Mouse (Mus musculus) cortical plate, adult 2 months (tissue): ENCODE measurements around the gene Def6.

Experiments
- CTCF ChIP-seq: fragments of 200-500 bp; IDR thresholded peaks from 2 replicates; pipeline ENCODE4 v1.5.1; 2011; ENCODE audit warnings: mild to moderate bottlenecking, control low read depth, low read length; ENCODE audit not compliant: insufficient read depth; ENCODE audit errors: extremely low read depth
- POLR2A ChIP-seq: fragments of 200-500 bp; IDR thresholded peaks from 2 replicates; pipeline ENCODE4 v1.6.1; 2011; ENCODE audit warnings: mild to moderate bottlenecking, low read length, control low read depth; ENCODE audit not compliant: insufficient read depth; ENCODE audit errors: extremely low read depth

- TF ChIP-seq POLR2A (no peak), CTCF (no peak)
These were observed 39.1 kb downstream of the Def6 start for GRCm38 (mm10) chr17:28246640-28247039.
